Mouse (Mus musculus) stomach, embryonic 15.5 days (tissue): ENCODE data around the gene Stx2. TPM values are rescaled to one million over a fixed set of nuclear protein-coding genes. Genes with fewer than 3 reads are reported as not detected.
A peak's percentile ranks its signal among the peaks of the same experiment; 100 is the strongest.

Experiments
- ATAC-seq: fragments of 200-750 bp; cut with Nextera tagmentation; 2 replicates; pipeline ENCODE4 v1.8.0; 2017; ENCODE audit warnings: low read depth, moderate number of reproducible peaks, moderate TSS enrichment; ENCODE audit not compliant: insufficient read depth, low FRiP score
- H3K27ac ChIP-seq: fragments of 300-500 bp; sonication (generic); 2 replicates; pipeline ENCODE4 v1.5.1; 2015; ENCODE audit warnings: mild to moderate bottlenecking, inconsistent platforms
- H3K27me3 ChIP-seq: fragments of 300-500 bp; sonication (generic); replicated peaks from 2 replicates; pipeline ENCODE4 v1.6.1; 2015; ENCODE audit warnings: inconsistent platforms
- H3K36me3 ChIP-seq: fragments of 300-500 bp; sonication (generic); 2 replicates; pipeline ENCODE4 v1.6.1; 2015; ENCODE audit warnings: inconsistent platforms
- H3K4me1 ChIP-seq: fragments of 300-500 bp; sonication (generic); 2 replicates; pipeline ENCODE4 v1.6.1; 2015; ENCODE audit warnings: inconsistent platforms
- H3K4me2 ChIP-seq: fragments of 300-500 bp; sonication (generic); 2 replicates; pipeline ENCODE4 v1.6.1; 2015; ENCODE audit warnings: mild to moderate bottlenecking, inconsistent platforms
- H3K4me3 ChIP-seq: fragments of 300-500 bp; sonication (generic); replicated peaks from 2 replicates; pipeline ENCODE4 v1.5.1; 2015; ENCODE audit warnings: inconsistent platforms
- H3K9ac ChIP-seq: fragments of 300-500 bp; sonication (generic); 2 replicates; pipeline ENCODE4 v1.6.1; 2015; ENCODE audit warnings: inconsistent platforms
- H3K9me3 ChIP-seq: fragments of 300-500 bp; sonication (generic); 2 replicates; pipeline ENCODE4 v1.6.1; 2016; ENCODE audit warnings: inconsistent platforms
- WGBS: fragments of 180-500 bp; shearing (Covaris S2); methylation state at CpG from one replicate; pipeline ENCODE4 v1.1.7; 2015; 5-methylcytosine and 5-hydroxymethylcytosine counted together
- polyA plus RNA-seq: library from polyadenylated mRNA; unstranded; fragments of >200 nt; fragmentation: Nextera tagmentation; extraction: Ambion mirVana; gene quantifications from 2 replicates; pipeline ENCODE4 v1.2.1, GENCODE M21; 2015

Gene Stx2
- polyA plus RNA-seq, 1 experiment from 2014 or later = 34.6 TPM

DNA sequence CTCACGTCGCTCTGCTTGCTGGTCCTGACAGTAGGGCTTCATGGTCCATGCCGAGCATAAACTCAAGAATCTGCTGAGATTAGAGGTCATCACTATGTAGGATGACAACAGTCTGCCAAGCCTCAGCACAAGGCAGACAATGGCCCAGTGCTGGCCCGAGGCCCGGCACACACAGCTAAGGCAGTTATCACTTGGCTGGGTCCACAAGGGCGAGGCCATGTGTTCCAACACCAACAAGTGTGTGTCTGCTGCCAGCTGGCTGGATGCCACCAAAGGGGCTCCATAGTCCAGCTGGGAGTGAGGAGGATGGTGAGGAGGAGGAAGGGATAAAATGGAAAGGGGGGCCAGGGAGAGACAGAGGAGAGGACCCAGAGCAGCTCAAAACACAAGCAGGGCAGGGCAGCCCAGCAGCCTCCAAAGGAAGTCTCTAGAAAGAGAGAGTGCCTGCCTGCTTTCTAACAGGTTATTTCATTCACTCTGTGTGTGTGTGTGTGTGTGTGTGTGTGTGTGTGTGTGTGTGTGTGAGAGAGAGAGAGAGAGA, 72.9 kb downstream of the Stx2 start:
- peak; percentile 27; the same call in 1 of the 2 replicates for ATAC-seq
- Histone ChIP-seq H3K27me3 (no peaks in the 10 kb centered on the region), H3K27ac (no peak overlapping the region), H3K36me3 (no peaks in the 10 kb centered on the region), H3K9ac (no peak overlapping the region), H3K4me2 (no peak overlapping the region), H3K4me3 (no peak overlapping the region), H3K9me3 (no peaks in the 10 kb centered on the region), H3K4me1 (0 out of 2 replicates have a peak, but pooled peaks cover 4% of the 10 kb centered on the region)
- WGBS = 63% methylated on average over 6 of the region's 6 CpGs

Other genes starting within 250 kb of the Stx2 start
- gene Rimbp2, start 55.1 kb downstream of the Stx2 start, polyA plus RNA-seq = 0.63 and 0.95 TPM in 2 replicates
- 518 and 547 TPM in 2 replicates for gene Ran, start 11.5 kb upstream of the Stx2 start, polyA plus RNA-seq
- 3.1 and 3.3 TPM in 2 replicates for gene Adgrd1, start 88.2 kb upstream of the Stx2 start, polyA plus RNA-seq